Mouse (Mus musculus) heart, adult 2 months (tissue): ENCODE measurements around the gene Fgfr2.

Experiments used
- CTCF ChIP-seq: fragments of 200-600 bp; IDR thresholded peaks from 2 replicates; pipeline ENCODE4 v1.8.1; 2022; ENCODE audit warnings: antibody characterized with exemption, mild to moderate bottlenecking, moderate library complexity
- EP300 ChIP-seq: fragments of 200-500 bp; IDR thresholded peaks from 2 replicates; pipeline ENCODE4 v1.6.1; 2011; ENCODE audit warnings: low read depth, low read length, control low read depth; ENCODE audit not compliant: insufficient read depth
- POLR2A ChIP-seq: fragments of 200-500 bp; IDR thresholded peaks from 2 replicates; pipeline ENCODE4 v1.6.1; 2011; ENCODE audit warnings: mild to moderate bottlenecking, low read depth, low read length, control low read depth; ENCODE audit not compliant: insufficient read depth

DNA sequence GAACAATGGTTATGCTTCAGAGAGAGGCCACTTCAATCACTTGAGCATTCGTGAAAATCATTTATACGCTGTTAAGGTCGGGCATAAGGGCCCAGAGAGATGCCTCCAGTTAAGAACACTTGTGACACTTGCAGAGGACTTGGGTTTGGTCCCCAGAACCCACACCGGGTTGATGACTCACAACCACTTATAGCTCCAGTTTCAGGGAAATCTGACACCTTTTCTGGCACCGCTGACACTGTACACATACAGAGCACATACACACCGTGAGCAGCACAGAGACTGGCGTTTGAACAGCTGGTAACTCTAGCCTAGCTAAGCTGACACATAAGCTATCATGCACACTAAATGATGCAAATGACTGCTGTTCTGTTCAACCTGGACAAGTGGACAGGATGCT, 1114.1 kb downstream of the Fgfr2 start:
- TF ChIP-seq EP300 (no peak), CTCF (no peak), POLR2A (no peak)
